Mouse (Mus musculus): ENCODE measurements around the gene Gm20831.
"Not testable (repeated sequence)": the region's sequence is repeated elsewhere in the genome, so short reads cannot be mapped to it uniquely, and the experiment has no call there.

DNA sequence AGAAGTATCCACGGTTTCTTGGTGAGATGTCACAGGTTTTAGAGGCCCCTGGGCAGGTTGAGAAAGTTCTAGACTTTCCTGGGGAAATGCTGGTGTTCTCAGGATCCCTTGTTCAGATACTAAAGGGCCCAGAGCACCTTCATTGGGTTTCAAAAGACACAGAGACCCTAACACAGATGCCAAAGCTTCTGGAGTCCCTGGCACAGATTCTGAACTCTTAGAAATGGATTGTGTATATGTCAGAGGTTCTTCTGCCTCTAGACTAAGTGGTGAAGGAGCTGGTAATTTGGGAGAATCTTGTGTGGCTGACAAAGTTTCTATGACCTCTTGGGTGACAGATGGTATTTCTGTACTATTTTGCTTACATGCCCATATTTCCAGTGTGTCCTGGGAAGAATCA, 62.7 kb downstream of the Gm20831 start, which contains the start of gene Srsy:
- not testable (repeated sequence) for TF ChIP-seq CTCF (conservative IDR thresholded peaks at IDR 0.05; ENCODE audit: low read length); NANOG (IDR thresholded peaks at IDR 0.05; ENCODE audit: borderline replicate concordance, low read length)
